Mouse (Mus musculus): ENCODE measurements around the gene Ubtf. TPM values are rescaled to one million over a fixed set of nuclear protein-coding genes. Genes with fewer than 3 reads are reported as not detected.

Gene Ubtf
- total RNA-seq, 1 experiment from 2014 or later: 196 TPM

- ATAC-seq (replicated peaks in 1 of 2; ENCODE audit: insufficient read depth in 1 of 2, low FRiP score in 2 of 2, low TSS enrichment in 1 of 2, low read depth in 1 of 2, poor library complexity in 2 of 2, severe bottlenecking in 2 of 2): peak in 1 of 2 experiments; percentile 42; a peak in 1 of 4 replicates
Observed at GRCm38 (mm10) chr11:102257514-102257913, 62.0 kb downstream of the Ubtf start.

Other genes with a start within 250 kb of the Ubtf start
- gene Mpp2, start 231.2 kb downstream of the Ubtf start, total RNA-seq (2017): 0.13 and 4.1 TPM in 2 replicates
- gene Ppy, start 218.4 kb downstream of the Ubtf start, total RNA-seq (2017): not detected in 2 replicates
- gene Pyy, start 211.9 kb downstream of the Ubtf start, total RNA-seq (2017): not detected in 2 replicates
- gene Nags, start 174.2 kb downstream of the Ubtf start, total RNA-seq (2017): 0.31 and 0.65 TPM in 2 replicates
- gene Tmem101, start 163.3 kb downstream of the Ubtf start, total RNA-seq (2017): 13.6 and 14.8 TPM in 2 replicates
- gene Lsm12, start 134.4 kb downstream of the Ubtf start, total RNA-seq (2017): 50.5 and 74.3 TPM in 2 replicates
- 27.8 and 42.7 TPM in 2 replicates for gene G6pc3, start 130.1 kb downstream of the Ubtf start, total RNA-seq (2017)
- 13.2 and 25.3 TPM in 2 replicates for gene Hdac5, start 89.6 kb downstream of the Ubtf start, total RNA-seq (2017)
- gene BC030867, start 70.9 kb downstream of the Ubtf start, total RNA-seq (2017): 3.6 and 4.9 TPM in 2 replicates
- 1.3 TPM in 1 of 2 replicates, not detected in the other for gene Asb16, start 51.0 kb downstream of the Ubtf start, total RNA-seq (2017)
- gene Tmub2, start 34.8 kb downstream of the Ubtf start, total RNA-seq (2017): 23.1 and 32.1 TPM in 2 replicates
- gene Atxn7l3, start 23.1 kb downstream of the Ubtf start, total RNA-seq (2017): 24.4 and 26.5 TPM in 2 replicates
- 3.7 and 9.8 TPM in 2 replicates for gene Slc4a1, start 46.5 kb upstream of the Ubtf start, total RNA-seq (2017)
- gene Rundc3a, start 73.7 kb upstream of the Ubtf start, total RNA-seq (2017): 1.5 and 5.6 TPM in 2 replicates
- gene Slc25a39, start 88.2 kb upstream of the Ubtf start, total RNA-seq (2017): 24.3 and 28.5 TPM in 2 replicates
- gene Grn, start 110.6 kb upstream of the Ubtf start, total RNA-seq (2017): 28.1 and 35.6 TPM in 2 replicates
- gene Fam171a2, start 127.9 kb upstream of the Ubtf start, total RNA-seq (2017): 8.1 and 13.5 TPM in 2 replicates
- gene Itga2b, start 150.4 kb upstream of the Ubtf start, total RNA-seq (2017): 39.8 and 44.3 TPM in 2 replicates
- gene Gpatch8, start 236.7 kb upstream of the Ubtf start, total RNA-seq (2017): 30.8 and 38.6 TPM in 2 replicates

All from hematopoietic stem cell, adult 5-6 weeks (primary cell).